Mouse (Mus musculus): ENCODE measurements at regions not wholly inside any gene's neighbourhood (a gene's known extent, or its start where the extent isn't known, plus 50 kb on each side); places are given as distances from the start of the nearest gene placed in this dataset.

- no peak for DNase-seq (ENCODE audit: low spot score in 2 of 2)
Measured at GRCm38 (mm10) chr12:49579451-49580190, 194.6 kb downstream of the Gm43517 start.

DNA sequence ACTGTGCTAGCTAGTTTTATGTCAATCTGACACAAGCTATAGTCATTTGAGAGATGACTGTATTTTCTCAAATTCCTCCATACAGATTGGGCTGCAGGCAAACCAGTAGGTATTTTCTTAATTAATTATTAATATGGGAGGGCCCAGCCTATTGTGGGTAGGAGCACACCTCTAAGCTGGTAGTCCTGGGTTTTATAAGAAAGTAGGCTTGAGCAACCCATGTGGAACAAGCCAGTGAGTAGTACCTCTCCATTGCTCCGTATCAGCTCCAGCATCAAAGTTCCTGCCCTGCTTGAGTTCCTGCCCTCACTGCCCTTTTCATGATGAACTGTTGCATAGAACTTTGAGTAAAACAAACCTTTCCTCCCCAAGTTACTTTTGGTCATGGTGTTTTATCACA, 198.9 kb downstream of the Gm43517 start:
- DNase-seq (ENCODE audit: low spot score in 2 of 2) = no peak

DNA sequence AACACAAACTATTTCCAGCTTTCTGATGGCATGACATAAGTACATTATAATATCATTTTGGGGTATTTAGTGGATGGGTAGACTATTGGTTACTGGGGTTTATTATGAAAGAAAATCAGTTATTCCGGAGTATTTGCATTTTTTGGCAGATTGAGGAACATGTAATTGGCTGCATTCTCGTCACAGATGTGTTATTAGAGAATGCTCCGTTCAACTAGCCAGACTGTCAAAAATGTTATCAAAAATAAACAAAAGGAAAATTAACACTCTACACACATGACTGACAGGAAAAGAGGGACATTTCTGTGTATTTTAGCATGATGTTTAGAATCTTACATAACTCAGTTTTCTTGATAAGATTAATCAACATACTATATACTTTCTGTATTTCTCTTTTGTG, 237.3 kb downstream of the Gm43517 start:
- DNase-seq (ENCODE audit: low spot score in 2 of 2) = no peak

DNA sequence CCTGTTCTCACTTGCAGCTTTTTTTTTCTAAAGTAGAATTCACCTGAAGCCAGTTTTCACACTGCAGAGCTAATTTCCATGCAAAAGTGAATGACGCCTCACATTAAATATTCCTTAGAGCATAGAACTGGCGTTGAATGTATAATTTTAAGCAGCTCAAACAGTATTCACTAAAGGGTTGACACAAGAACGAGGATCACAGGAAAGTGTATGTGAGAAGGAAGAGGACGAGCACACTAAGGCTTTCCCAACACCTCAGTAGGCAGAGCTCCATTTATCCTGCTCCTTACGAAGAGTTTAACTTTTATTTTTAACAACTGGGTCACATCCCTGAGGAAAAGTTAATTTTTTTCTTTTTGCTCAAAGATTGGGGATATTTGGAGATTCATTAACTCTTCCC, 242.2 kb downstream of the Gm43517 start:
- DNase-seq (ENCODE audit: low spot score in 2 of 2) = no peak

DNA sequence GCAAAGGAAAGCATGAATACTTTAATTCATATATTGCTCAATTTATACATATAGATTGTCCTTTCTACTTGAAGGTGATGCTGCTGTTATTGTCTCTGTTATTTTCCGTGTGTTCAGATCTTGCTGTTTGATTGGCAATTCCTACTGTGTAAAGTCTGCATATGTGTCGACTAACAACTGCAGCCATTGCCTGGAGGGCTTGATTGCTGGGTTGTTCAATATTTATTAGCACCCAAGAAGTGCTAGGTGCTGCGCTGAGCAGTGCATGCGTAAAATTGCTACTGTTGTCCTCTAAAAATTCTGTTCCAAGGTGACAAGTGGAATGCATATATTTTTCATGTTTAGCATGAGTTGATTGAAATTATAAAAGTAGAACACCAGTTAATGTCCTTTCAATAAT, 243.0 kb downstream of the Gm43517 start:
- DNase-seq (ENCODE audit: low spot score in 2 of 2) = no peak

- DNase-seq (ENCODE audit: low spot score in 2 of 2) = peak; percentile 3 to 29
Measured at GRCm38 (mm10) chr12:49649104-49650063, 264.4 kb downstream of the Gm43517 start.
